Mouse (Mus musculus) MEL-GATA-1-ER (cell line): ENCODE data around the gene Rpl14.

Source experiments
- DNase-seq: peaks from one replicate; pipeline ENCODE4 v3.0.0-alpha.2; 2012; ENCODE audit warnings: low read depth; ENCODE audit errors: extremely low read depth

Gene Rpl14

DNA sequence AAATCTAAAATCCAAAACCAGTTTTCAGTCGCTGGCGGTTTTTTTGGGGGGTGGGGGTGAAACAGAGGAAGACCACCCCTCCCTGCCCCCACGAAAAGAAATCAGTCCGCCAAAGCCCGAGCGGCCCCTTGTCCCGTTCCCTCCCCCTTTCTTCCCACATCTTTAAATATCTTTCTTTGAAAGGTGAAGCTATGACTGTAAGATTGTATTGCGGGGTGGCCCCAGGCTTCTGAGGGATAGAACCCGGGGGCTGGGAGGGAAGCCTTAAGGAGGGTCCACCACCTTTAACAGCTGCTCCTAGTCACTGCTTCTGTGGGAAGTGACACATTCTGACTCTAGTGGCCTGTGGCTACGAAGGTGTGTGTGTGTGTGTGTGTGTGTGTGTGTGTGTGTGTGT is 32.3 kb downstream of the Rpl14 start:
- DNase-seq: no peak

DNA sequence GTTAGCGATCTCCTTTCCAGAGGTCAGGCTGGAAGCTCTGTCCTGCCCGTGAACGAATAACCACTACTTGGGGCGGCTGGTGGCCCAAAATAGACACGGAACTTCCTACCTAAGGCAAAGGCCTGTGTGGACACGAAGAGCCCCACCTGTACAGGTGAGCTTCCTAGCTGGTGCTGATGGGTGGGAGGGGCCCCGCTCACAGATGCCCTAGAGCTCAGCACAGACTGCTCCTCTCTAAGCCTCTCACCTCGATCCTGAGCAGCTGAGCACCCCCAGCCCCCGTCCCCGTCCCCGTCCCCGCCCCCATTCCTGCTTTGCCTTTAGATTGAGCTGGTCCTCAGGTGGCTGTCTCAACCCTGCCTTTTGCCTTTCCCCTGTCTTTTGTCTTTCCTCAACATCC is 32.7 kb downstream of the Rpl14 start:
- DNase-seq: no peak

DNA sequence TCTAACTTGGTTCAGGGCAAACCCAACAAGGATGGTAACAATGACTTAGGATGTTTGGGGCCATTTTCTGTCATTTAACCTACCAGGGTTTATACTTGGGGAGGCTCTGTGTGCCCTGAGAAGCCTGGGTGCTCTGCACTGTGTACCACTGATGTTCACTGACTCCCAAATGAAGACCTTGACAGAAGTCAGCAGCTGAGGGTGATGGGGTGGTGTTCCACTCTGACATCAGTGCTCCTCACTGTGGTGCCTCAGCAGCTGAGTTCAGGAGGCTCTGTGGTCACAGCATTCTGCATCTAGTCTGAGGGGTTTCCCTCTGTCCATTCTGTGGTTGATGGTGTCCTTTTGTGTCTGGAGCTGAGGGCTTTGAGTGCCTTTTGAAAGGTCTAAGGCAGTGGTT is 39.8 kb downstream of the Rpl14 start:
- no peak for DNase-seq

GRCm38 (mm10) chr9:120614059-120614458 is 42.8 kb downstream of the Rpl14 start:
- no peak for DNase-seq

- no peak for DNase-seq
Observed at GRCm38 (mm10) chr9:120618101-120618500, 46.9 kb downstream of the Rpl14 start.

- DNase-seq: no peak
Observed at GRCm38 (mm10) chr9:120619347-120619708, 48.1 kb downstream of the Rpl14 start.

DNA sequence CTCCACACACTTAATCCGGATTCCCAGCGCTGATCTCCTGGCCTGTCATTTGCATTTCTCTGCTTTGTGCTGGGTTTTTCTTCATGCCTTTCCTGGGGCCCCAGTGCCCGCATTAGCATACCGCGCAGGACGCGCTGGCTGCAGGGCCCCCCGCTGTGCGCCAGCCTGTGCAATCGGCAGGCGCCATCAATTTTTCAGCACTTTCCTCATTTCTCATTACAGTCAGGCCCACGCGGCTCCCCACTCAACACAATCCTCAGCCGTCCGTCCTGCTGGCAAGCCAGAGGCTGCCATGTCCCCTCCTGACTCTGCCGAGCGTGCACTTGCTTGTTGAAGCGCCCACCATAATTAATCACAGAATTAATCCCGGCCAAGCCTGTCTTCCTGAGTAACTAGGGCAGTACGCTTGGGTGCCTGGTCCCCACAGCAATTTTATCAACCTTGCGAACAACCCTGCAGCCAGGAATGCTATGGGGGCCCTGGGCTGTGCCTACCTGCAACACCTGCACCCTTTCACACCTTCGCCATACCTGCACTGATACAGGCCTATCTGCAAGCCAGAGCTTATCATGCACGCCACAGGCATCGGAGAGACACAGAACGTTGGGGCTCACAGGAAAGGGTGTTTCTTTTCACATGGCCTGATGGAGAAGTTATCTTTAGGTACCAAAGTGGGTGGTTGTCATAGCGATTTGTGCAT is 48.6 kb downstream of the Rpl14 start:
- DNase-seq: no peak

- no peak for DNase-seq
Observed at GRCm38 (mm10) chr9:120620409-120620745, 49.1 kb downstream of the Rpl14 start.
